Mouse (Mus musculus) midbrain, postnatal 0 days (tissue): Measurements from ENCODE around the gene Vat1. TPM values are rescaled to one million over a fixed set of nuclear protein-coding genes. Genes with fewer than 3 reads are reported as not detected.
A peak's percentile ranks its signal among the peaks of the same experiment; 100 is the strongest.

Experiments
- ATAC-seq: fragments of 200-750 bp; cut with Nextera tagmentation; 2 replicates; pipeline ENCODE4 v1.8.0; 2017; ENCODE audit warnings: moderate number of reproducible peaks, mild to moderate bottlenecking, moderate TSS enrichment, moderate library complexity; ENCODE audit not compliant: low FRiP score
- DNase-seq: peaks from one replicate; pipeline ENCODE4 v3.0.0-alpha.2; 2015; ENCODE audit warnings: low spot score
- H3K27ac ChIP-seq: fragments of 300-500 bp; sonication (generic); 2 replicates; pipeline ENCODE4 v1.5.1; 2014; ENCODE audit warnings: low read depth, mild to moderate bottlenecking, low read length, mixed read lengths
- H3K27me3 ChIP-seq: fragments of 300-500 bp; sonication (generic); 2 replicates; pipeline ENCODE4 v1.6.1; 2014; ENCODE audit warnings: low read length, control low read depth, mixed read lengths; ENCODE audit not compliant: insufficient read depth
- H3K36me3 ChIP-seq: fragments of 300-500 bp; sonication (generic); 2 replicates; pipeline ENCODE4 v1.6.1; 2014; ENCODE audit warnings: low read length, control low read depth, mixed read lengths; ENCODE audit not compliant: insufficient read depth
- H3K4me1 ChIP-seq: fragments of 300-500 bp; sonication (generic); 2 replicates; pipeline ENCODE4 v1.6.1; 2014; ENCODE audit warnings: mild to moderate bottlenecking, control low read depth, antibody characterized with exemption, low read length, mixed read lengths; ENCODE audit not compliant: insufficient read depth
- H3K4me2 ChIP-seq: fragments of 300-500 bp; sonication (generic); 2 replicates; pipeline ENCODE4 v1.6.1; 2014; ENCODE audit warnings: low read depth, mild to moderate bottlenecking, low read length, mixed read lengths; ENCODE audit not compliant: poor library complexity, severe bottlenecking
- H3K4me3 ChIP-seq: fragments of 300-500 bp; sonication (generic); 2 replicates; pipeline ENCODE4 v1.5.1; 2014; ENCODE audit warnings: low read depth, mild to moderate bottlenecking, low read length, moderate library complexity
- H3K9ac ChIP-seq: fragments of 300-500 bp; sonication (generic); replicated peaks from 2 replicates; pipeline ENCODE4 v1.6.1; 2014; ENCODE audit warnings: mild to moderate bottlenecking, low read length, moderate library complexity, mixed read lengths; ENCODE audit not compliant: poor library complexity, severe bottlenecking
- H3K9me3 ChIP-seq: fragments of 300-500 bp; sonication (generic); 2 replicates; pipeline ENCODE4 v1.6.1; 2016; ENCODE audit warnings: low read length, control low read depth
- CTCF ChIP-seq: IDR thresholded peaks from 2 replicates; pipeline ENCODE4 v1.5.1; 2016; ENCODE audit warnings: antibody characterized with exemption, mild to moderate bottlenecking
- WGBS: fragments of 180-500 bp; shearing (Covaris S2); extraction: QIAGEN DNeasy Blood & Tissue Kit; methylation state at CpG from one replicate; pipeline ENCODE4 v1.1.7; 2014; 5-methylcytosine and 5-hydroxymethylcytosine counted together
- microRNA-seq: library from miRNA; unstranded; fragments of <30 nt; microRNA quantifications from one replicate; pipeline ENCODE4, GENCODE M21; 2016; ENCODE audit warnings: borderline number of aligned reads
- polyA plus RNA-seq: library from polyadenylated mRNA; unstranded; fragments of >200 nt; fragmentation: Nextera tagmentation; extraction: Ambion mirVana; gene quantifications from 2 replicates; pipeline ENCODE4 v1.2.1, GENCODE M21; 2015
- total RNA-seq: library from RNA; depleted of rRNA; stranded (reverse); fragments of >200 nt; gene quantifications from 2 replicates; pipeline ENCODE4 v1.2.3, GENCODE M21; 2014; rRNA removed

The Vat1 gene
- total and polyA plus RNA-seq, 2 experiments from 2014 or later = 143 to 334 TPM

DNA sequence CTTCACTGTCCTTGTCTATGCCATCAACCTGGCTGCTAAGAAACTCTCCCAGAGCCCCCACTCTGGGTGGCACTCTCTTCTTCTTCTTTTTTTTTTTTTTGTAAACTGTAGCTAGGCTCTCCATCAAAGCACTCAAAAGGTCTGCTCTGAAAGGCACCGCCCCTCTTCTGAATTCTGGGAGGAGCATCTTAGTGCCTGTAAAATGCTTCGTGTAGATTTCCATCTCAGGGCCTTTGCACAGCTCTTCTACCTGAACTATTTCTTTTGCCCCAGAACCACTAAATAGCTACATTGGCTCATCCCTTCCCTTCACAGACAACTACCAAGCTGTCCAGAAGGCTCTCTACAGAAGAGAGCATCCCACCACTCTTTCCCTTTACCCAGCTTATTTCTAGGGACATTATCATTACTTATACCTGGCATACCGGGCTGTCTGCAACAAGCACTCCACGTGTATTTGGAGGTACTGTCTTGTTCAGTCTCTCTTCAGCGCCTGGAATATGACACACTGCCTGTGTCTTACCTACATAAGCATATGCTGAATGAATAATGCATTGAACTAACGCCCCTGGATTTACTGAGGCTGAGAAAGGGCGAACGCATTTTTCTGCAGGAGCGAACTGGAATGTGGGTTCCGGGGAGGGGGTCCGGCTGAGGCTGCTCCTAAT lies 49.5 kb downstream of the Vat1 start:
- Histone ChIP-seq H3K9me3 (no peaks in the 10 kb centered on the region), H3K36me3 (peaks cover 12% of the 10 kb centered on the region), H3K4me2 (peak overlapping the region; percentile 70), H3K9ac (peak overlapping the region; percentile 88), H3K4me3 (peak overlapping the region; percentile 74), H3K27ac (peak overlapping the region; percentile 90), H3K4me1 (no peaks in the 10 kb centered on the region), H3K27me3 (no peaks in the 10 kb centered on the region)
- under 1% methylated on average over 11 of the region's 11 CpGs for WGBS
- no peak for TF ChIP-seq CTCF
- DNase-seq (no peak), ATAC-seq (no peak)

DNA sequence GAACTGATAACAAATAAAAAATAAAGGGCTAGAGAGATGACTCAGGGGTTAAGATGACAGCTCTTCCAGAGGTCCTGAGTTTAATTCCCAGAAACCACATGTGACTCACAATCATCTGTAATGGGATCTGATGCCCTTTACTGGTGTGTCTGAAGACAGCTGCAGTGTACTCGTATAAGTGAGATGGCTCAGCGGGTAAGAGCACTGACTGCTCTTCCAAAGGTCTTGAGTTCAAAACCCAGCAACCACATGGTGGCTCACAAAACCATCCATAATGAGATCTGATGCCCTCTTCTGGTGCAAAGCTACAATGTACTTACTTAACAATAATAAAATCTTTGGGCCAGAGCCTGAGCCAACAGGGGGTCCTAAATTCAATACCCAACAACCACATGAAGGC lies 50.7 kb downstream of the Vat1 start:
- Histone ChIP-seq H3K27me3 (no peaks in the 10 kb centered on the region), H3K36me3 (peaks cover 23% of the 10 kb centered on the region), H3K4me2 (no peak overlapping the region), H3K27ac (no peak overlapping the region), H3K4me3 (no peak overlapping the region), H3K9ac (no peak overlapping the region), H3K9me3 (no peaks in the 10 kb centered on the region), H3K4me1 (no peaks in the 10 kb centered on the region)
- peak; percentile 37 for TF ChIP-seq CTCF
- no peak for ATAC-seq
- WGBS = 85% methylated on average over 2 of the region's 2 CpGs
- no peak for DNase-seq

Small RNAs within 50 kb of the gene (microRNA-seq; reads per million reads assigned to microRNA genes)
- not detected for gene Mir6929

Other genes starting within 250 kb of the Vat1 start
- gene Ezh1, start 239.8 kb downstream of the Vat1 start, total RNA-seq = 26.5 and 40.0 TPM in 2 replicates
- gene Ezh1, start 239.8 kb downstream of the Vat1 start, polyA plus RNA-seq = 25.4 and 25.9 TPM in 2 replicates
- gene Ramp2, start 220.2 kb downstream of the Vat1 start, total RNA-seq = 55.0 and 67.5 TPM in 2 replicates
- gene Ramp2, start 220.2 kb downstream of the Vat1 start, polyA plus RNA-seq = 95.3 and 103 TPM in 2 replicates
- 77.3 and 82.3 TPM in 2 replicates for gene Vps25, start 212.5 kb downstream of the Vat1 start, total RNA-seq
- gene Vps25, start 212.5 kb downstream of the Vat1 start, polyA plus RNA-seq = 130 and 144 TPM in 2 replicates
- gene Wnk4, start 205.7 kb downstream of the Vat1 start, total RNA-seq = 4.2 and 8.1 TPM in 2 replicates
- gene Wnk4, start 205.7 kb downstream of the Vat1 start, polyA plus RNA-seq = 7.5 and 9.2 TPM in 2 replicates
- not detected in 2 replicates for gene Cntd1, start 187.2 kb downstream of the Vat1 start, total RNA-seq
- gene Cntd1, start 187.2 kb downstream of the Vat1 start, polyA plus RNA-seq = 0.25 and 0.42 TPM in 2 replicates
- gene Coa3, start 187.1 kb downstream of the Vat1 start, total RNA-seq = 136 and 168 TPM in 2 replicates
- gene Coa3, start 187.1 kb downstream of the Vat1 start, polyA plus RNA-seq = 204 and 229 TPM in 2 replicates
- gene Becn1, start 163.9 kb downstream of the Vat1 start, total RNA-seq = 94.4 and 209 TPM in 2 replicates
- 145 and 150 TPM in 2 replicates for gene Becn1, start 163.9 kb downstream of the Vat1 start, polyA plus RNA-seq
- gene Psme3, start 150.0 kb downstream of the Vat1 start, total RNA-seq = 69.1 and 74.0 TPM in 2 replicates
- gene Psme3, start 150.0 kb downstream of the Vat1 start, polyA plus RNA-seq = 75.0 and 76.5 TPM in 2 replicates
- 5.3 and 6.7 TPM in 2 replicates for gene Aoc2, start 141.2 kb downstream of the Vat1 start, total RNA-seq
- 0.64 and 0.77 TPM in 2 replicates for gene Aoc2, start 141.2 kb downstream of the Vat1 start, polyA plus RNA-seq
- gene Aoc3, start 135.6 kb downstream of the Vat1 start, total RNA-seq = 0.66 and 1.2 TPM in 2 replicates
- gene Aoc3, start 135.6 kb downstream of the Vat1 start, polyA plus RNA-seq = 0.07 and 0.20 TPM in 2 replicates
- not detected in 2 replicates for gene G6pc, start 98.7 kb downstream of the Vat1 start, total RNA-seq
- gene G6pc, start 98.7 kb downstream of the Vat1 start, polyA plus RNA-seq = not detected in 2 replicates
- 67.4 and 78.3 TPM in 2 replicates for gene Aarsd1, start 48.6 kb downstream of the Vat1 start, total RNA-seq
- gene Aarsd1, start 48.6 kb downstream of the Vat1 start, polyA plus RNA-seq = 96.3 and 107 TPM in 2 replicates
- 1.8 and 5.7 TPM in 2 replicates for gene Gm27029, start 41.4 kb downstream of the Vat1 start, total RNA-seq
- gene Gm27029, start 41.4 kb downstream of the Vat1 start, polyA plus RNA-seq = 6.3 and 6.8 TPM in 2 replicates
- 10.4 and 12.9 TPM in 2 replicates for gene Rundc1, start 41.1 kb downstream of the Vat1 start, total RNA-seq
- gene Rundc1, start 41.1 kb downstream of the Vat1 start, polyA plus RNA-seq = 24.2 and 25.2 TPM in 2 replicates
- 0.66 and 2.7 TPM in 2 replicates for gene Ptges3l, start 40.9 kb downstream of the Vat1 start, total RNA-seq
- 2.9 TPM in 2 replicates for gene Ptges3l, start 40.9 kb downstream of the Vat1 start, polyA plus RNA-seq
- gene Rpl27, start 23.9 kb downstream of the Vat1 start, total RNA-seq = 605 and 614 TPM in 2 replicates
- 227 and 260 TPM in 2 replicates for gene Rpl27, start 23.9 kb downstream of the Vat1 start, polyA plus RNA-seq
- gene Ifi35, start 17.8 kb downstream of the Vat1 start, total RNA-seq = 1.9 and 3.3 TPM in 2 replicates
- 4.5 TPM in 2 replicates for gene Ifi35, start 17.8 kb downstream of the Vat1 start, polyA plus RNA-seq
- gene Rnd2, start 1.2 kb downstream of the Vat1 start, total RNA-seq = 90.5 and 96.3 TPM in 2 replicates
- 95.7 and 104 TPM in 2 replicates for gene Rnd2, start 1.2 kb downstream of the Vat1 start, polyA plus RNA-seq
- gene Brca1, start 85.7 kb upstream of the Vat1 start, total RNA-seq = 2.8 and 5.1 TPM in 2 replicates
- 0.84 and 0.90 TPM in 2 replicates for gene Brca1, start 85.7 kb upstream of the Vat1 start, polyA plus RNA-seq
- gene Nbr1, start 85.9 kb upstream of the Vat1 start, total RNA-seq = 121 and 128 TPM in 2 replicates
- gene Nbr1, start 85.9 kb upstream of the Vat1 start, polyA plus RNA-seq = 56.3 and 59.7 TPM in 2 replicates
- 1.5 and 3.0 TPM in 2 replicates for gene Tmem106a, start 116.0 kb upstream of the Vat1 start, total RNA-seq
- 3.5 and 3.6 TPM in 2 replicates for gene Tmem106a, start 116.0 kb upstream of the Vat1 start, polyA plus RNA-seq
- not detected in 2 replicates for gene Gm11634, start 133.0 kb upstream of the Vat1 start, total RNA-seq
- gene Gm11634, start 133.0 kb upstream of the Vat1 start, polyA plus RNA-seq = not detected in 2 replicates
- 2.8 and 3.6 TPM in 2 replicates for gene Rdm1, start 161.0 kb upstream of the Vat1 start, total RNA-seq
- gene Rdm1, start 161.0 kb upstream of the Vat1 start, polyA plus RNA-seq = 8.3 and 9.2 TPM in 2 replicates
- 4.5 and 6.9 TPM in 2 replicates for gene Arl4d, start 199.3 kb upstream of the Vat1 start, total RNA-seq
- gene Arl4d, start 199.3 kb upstream of the Vat1 start, polyA plus RNA-seq = 5.7 and 7.1 TPM in 2 replicates